Mouse (Mus musculus) CH12.LX (cell line): ENCODE measurements around the gene Hs3st6. TPM values are rescaled to one million over a fixed set of nuclear protein-coding genes. Genes with fewer than 3 reads are reported as not detected.

Source experiments
- DNase-seq: peaks from one replicate; pipeline ENCODE4 v3.0.0-alpha.2; 2013; ENCODE audit errors: extremely low read depth
- H3K27ac ChIP-seq: 2 replicates; pipeline ENCODE4 v1.5.1; 2012; ENCODE audit warnings: low read depth, mild to moderate bottlenecking, control low read depth, moderate library complexity; ENCODE audit not compliant: insufficient read depth
- H3K27me3 ChIP-seq: replicated peaks from 2 replicates; pipeline ENCODE3; 2012; ENCODE audit warnings: inconsistent platforms
- H3K36me3 ChIP-seq, 2 experiments: replicated peaks in 1 of 2; 2 replicates each; pipeline versions ENCODE3 to v1.6.1; 2012; ENCODE audit warnings: inconsistent platforms in 1 of 2, low read length in 1 of 2, mild to moderate bottlenecking in 1 of 2, mixed read lengths in 1 of 2, moderate library complexity in 1 of 2; ENCODE audit not compliant: control insufficient read depth in 1 of 2, insufficient read depth in 1 of 2
- H3K4me1 ChIP-seq, 2 experiments: 2 replicates each; pipeline ENCODE4 v1.6.1; 2012; ENCODE audit warnings: inconsistent platforms in 1 of 2, moderate library complexity in 1 of 2; ENCODE audit not compliant: insufficient read depth in 2 of 2, control insufficient read depth in 1 of 2
- H3K4me2 ChIP-seq: 2 replicates; pipeline ENCODE4 v1.6.1; 2012; ENCODE audit warnings: low read depth, mild to moderate bottlenecking, control low read depth; ENCODE audit not compliant: poor library complexity, insufficient read depth, severe bottlenecking
- H3K4me3 ChIP-seq, 3 experiments: fragments of 150-350 bp in 1 of 3; sonication (generic) in 1 of 3; replicated peaks in 1 of 3; 2 replicates each; pipeline versions ENCODE3 to v1.5.1; 2011 to 2012; ENCODE audit warnings: low read depth in 2 of 3, low read length in 2 of 3, mild to moderate bottlenecking in 2 of 3, moderate library complexity in 2 of 3, control low read depth in 1 of 3, improper control_type of control experiment in 1 of 3, inconsistent platforms in 1 of 3, mixed read lengths in 1 of 3; ENCODE audit not compliant: poor library complexity in 1 of 3
- H3K79me2 ChIP-seq: replicated peaks from 2 replicates; pipeline ENCODE4 v1.6.1; 2012; ENCODE audit warnings: mild to moderate bottlenecking, moderate library complexity; ENCODE audit not compliant: control insufficient read depth, poor library complexity, insufficient read depth, severe bottlenecking; ENCODE audit errors: extremely low read depth
- H3K9ac ChIP-seq: 2 replicates; pipeline ENCODE4 v1.6.1; 2012; ENCODE audit warnings: low read depth, mild to moderate bottlenecking, control low read depth, moderate library complexity; ENCODE audit not compliant: insufficient read depth
- H3K9me3 ChIP-seq: replicated peaks from 2 replicates; pipeline ENCODE3; 2012; ENCODE audit warnings: low read length, inconsistent platforms, mixed read lengths
- CHD1 ChIP-seq: IDR thresholded peaks from 2 replicates; pipeline ENCODE4 v1.6.1; 2012; ENCODE audit warnings: low read depth, low read length, improper control_type of control experiment, inconsistent platforms
- CHD2 ChIP-seq: IDR thresholded peaks from 2 replicates; pipeline ENCODE4 v1.6.1; 2011; ENCODE audit warnings: low read length, improper control_type of control experiment
- CTCF ChIP-seq, 2 experiments: IDR thresholded peaks in 1 of 2; conservative IDR thresholded peaks in 1 of 2; 2 replicates each; pipeline ENCODE4 v1.5.1; 2011 to 2012; ENCODE audit warnings: low read depth in 2 of 2, low read length in 2 of 2, improper control_type of control experiment in 1 of 2, inconsistent platforms in 1 of 2, mild to moderate bottlenecking in 1 of 2, moderate library complexity in 1 of 2
- ELF1 ChIP-seq: IDR thresholded peaks from 2 replicates; pipeline ENCODE4 v1.6.1; 2014; ENCODE audit warnings: low read depth, mild to moderate bottlenecking, inconsistent platforms, low read length, improper control_type of control experiment
- ETS1 ChIP-seq: conservative IDR thresholded peaks from 2 replicates; pipeline ENCODE4 v1.6.1; 2012; ENCODE audit warnings: low read depth, mild to moderate bottlenecking, inconsistent platforms, low read length, improper control_type of control experiment, moderate library complexity
- IRF4 ChIP-seq: IDR thresholded peaks from 2 replicates; pipeline ENCODE4 v1.6.1; 2014; ENCODE audit warnings: low read depth, mild to moderate bottlenecking, inconsistent platforms, low read length, improper control_type of control experiment
- JUN ChIP-seq: IDR thresholded peaks from 2 replicates; pipeline ENCODE4 v1.6.1; 2011; ENCODE audit warnings: low read depth, mild to moderate bottlenecking, low read length, improper control_type of control experiment, moderate library complexity; ENCODE audit not compliant: insufficient read depth
- JUND ChIP-seq: conservative IDR thresholded peaks from 2 replicates; pipeline ENCODE4 v1.6.1; 2011; ENCODE audit warnings: low read depth, low read length, improper control_type of control experiment
- KAT2A ChIP-seq: IDR thresholded peaks from 2 replicates; pipeline ENCODE4 v1.6.1; 2012; ENCODE audit warnings: low read length, improper control_type of control experiment, inconsistent platforms; ENCODE audit not compliant: insufficient replicate concordance
- MAFK ChIP-seq: IDR thresholded peaks from 2 replicates; pipeline ENCODE4 v1.6.1; 2011; ENCODE audit warnings: low read length, improper control_type of control experiment; ENCODE audit not compliant: insufficient replicate concordance
- MAX ChIP-seq: IDR thresholded peaks from 2 replicates; pipeline ENCODE4 v1.6.1; 2011; ENCODE audit warnings: low read length, improper control_type of control experiment
- MEF2A ChIP-seq: IDR thresholded peaks from 2 replicates; pipeline ENCODE4 v1.6.1; 2014; ENCODE audit warnings: low read depth, mild to moderate bottlenecking, inconsistent platforms, low read length, improper control_type of control experiment, borderline replicate concordance
- MXI1 ChIP-seq: IDR thresholded peaks from 2 replicates; pipeline ENCODE4 v1.6.1; 2011; ENCODE audit warnings: mild to moderate bottlenecking, low read depth, low read length, improper control_type of control experiment
- MYC ChIP-seq: IDR thresholded peaks from 2 replicates; pipeline ENCODE4 v1.6.1; 2011; ENCODE audit warnings: low read depth, mild to moderate bottlenecking, improper control_type of control experiment, low read length
- NELFE ChIP-seq: IDR thresholded peaks from 2 replicates; pipeline ENCODE4 v1.6.1; 2011; ENCODE audit warnings: low read depth, low read length, improper control_type of control experiment
- NRF1 ChIP-seq: IDR thresholded peaks from 2 replicates; pipeline ENCODE4 v1.6.1; 2014; ENCODE audit warnings: low read depth, mild to moderate bottlenecking, inconsistent platforms, low read length, improper control_type of control experiment, moderate library complexity
- PAX5 ChIP-seq: IDR thresholded peaks from 2 replicates; pipeline ENCODE4 v1.6.1; 2012; ENCODE audit warnings: low read length, inconsistent platforms, mixed read lengths
- POLR2A ChIP-seq: IDR thresholded peaks from 2 replicates; pipeline ENCODE4 v1.6.1; 2011; ENCODE audit warnings: low read depth, mild to moderate bottlenecking, improper control_type of control experiment, low read length
- POLR2AphosphoS2 ChIP-seq: IDR thresholded peaks from 2 replicates; pipeline ENCODE4 v1.6.1; 2011; ENCODE audit warnings: low read depth, low read length, improper control_type of control experiment
- RCOR1 ChIP-seq: conservative IDR thresholded peaks from 2 replicates; pipeline ENCODE4 v1.6.1; 2012; ENCODE audit warnings: low read depth, mild to moderate bottlenecking, inconsistent platforms, low read length, improper control_type of control experiment
- SIN3A ChIP-seq: IDR thresholded peaks from 2 replicates; pipeline ENCODE4 v1.6.1; 2012; ENCODE audit warnings: low read length, improper control_type of control experiment, inconsistent platforms
- SMC3 ChIP-seq: IDR thresholded peaks from 2 replicates; pipeline ENCODE4 v1.6.1; 2011; ENCODE audit warnings: low read depth, low read length, improper control_type of control experiment
- TBP ChIP-seq: conservative IDR thresholded peaks from 2 replicates; pipeline ENCODE4 v1.6.1; 2011; ENCODE audit warnings: low read depth, low read length, improper control_type of control experiment
- TCF12 ChIP-seq: IDR thresholded peaks from 2 replicates; pipeline ENCODE4 v1.6.1; 2014; ENCODE audit warnings: low read depth, mild to moderate bottlenecking, inconsistent platforms, low read length, improper control_type of control experiment
- UBTF ChIP-seq: IDR thresholded peaks from 2 replicates; pipeline ENCODE4 v1.6.1; 2012; ENCODE audit warnings: low read depth, mild to moderate bottlenecking, inconsistent platforms, low read length, improper control_type of control experiment, moderate library complexity
- USF1 ChIP-seq: IDR thresholded peaks from 2 replicates; pipeline ENCODE4 v1.6.1; 2014; ENCODE audit warnings: low read depth, mild to moderate bottlenecking, inconsistent platforms, low read length, improper control_type of control experiment
- USF2 ChIP-seq: conservative IDR thresholded peaks from 2 replicates; pipeline ENCODE4 v1.6.1; 2011; ENCODE audit warnings: low read depth, low read length, improper control_type of control experiment
- ZC3H11A ChIP-seq: IDR thresholded peaks from 2 replicates; pipeline ENCODE4 v1.6.1; 2012; ENCODE audit warnings: low read depth, mild to moderate bottlenecking, inconsistent platforms, low read length, improper control_type of control experiment
- ZKSCAN1 ChIP-seq: IDR thresholded peaks from 2 replicates; pipeline ENCODE4 v1.6.1; 2012; ENCODE audit warnings: low read depth, inconsistent platforms, low read length, improper control_type of control experiment, borderline replicate concordance
- ZMIZ1 ChIP-seq: IDR thresholded peaks from 2 replicates; pipeline ENCODE4 v1.6.1; 2012; ENCODE audit warnings: low read depth, mild to moderate bottlenecking, inconsistent platforms, low read length, improper control_type of control experiment
- dilution Hi-C: fragments of 300-500 bp; cut with MboI; formaldehyde crosslinking; loops from 2 replicates; pipeline ENCODE4 v1.14.3; 2020; ENCODE audit warnings: low sequenced_read_pairs; ENCODE audit not compliant: extremely low pct_unique_long_range_greater_than_20kb, extremely low pct_ligation_motif_present
- in situ Hi-C: fragments of 300-500 bp; cut with MboI; formaldehyde crosslinking; loops from 3 replicates; pipeline ENCODE4 v1.14.3; 2019; ENCODE audit warnings: low sequenced_read_pairs, low pct_ligation_motif_present, low pct_unique_long_range_greater_than_20kb, mixed read lengths
- polyA plus RNA-seq: library from polyadenylated mRNA; unstranded; fragments of >175 nt; gene quantifications from 2 replicates; pipeline ENCODE4 v1.2.1, GENCODE M21; 2012; ENCODE audit warnings: low read depth; ENCODE audit not compliant: insufficient read length
- total RNA-seq, 2 experiments: library from RNA; depleted of rRNA; stranded (reverse); fragments of 300-350 nt in 1 of 2; fragments of >200 nt in 1 of 2; gene quantifications; 2 replicates each; pipeline ENCODE4 v1.2.3; 2012 to 2014

Gene Hs3st6
- total and polyA plus RNA-seq, 3 experiments = 0.30 TPM; not detected in 2

GRCm38 (mm10) chr17:24735446-24735845, 17.3 kb upstream of the Hs3st6 start:
- no peak for DNase-seq
- Histone ChIP-seq H3K4me2 (peak overlapping the region; percentile 67), H3K4me1 (peaks cover 4 to 33% of the 10 kb centered on the region in 2 experiments; a peak in 3 of 4 replicates), H3K27ac (no peak overlapping the region), H3K79me2 (no peaks in the 10 kb centered on the region), H3K9me3 (no peaks in the 10 kb centered on the region), H3K36me3 (peaks cover 11 to 21% of the 10 kb centered on the region in 2 experiments), H3K27me3 (no peaks in the 10 kb centered on the region), H3K4me3 (peak overlapping the region; percentile 70 to 87 (median 75)), H3K9ac (peak overlapping the region; percentile 95)
- dilution Hi-C loops = no loop called here
- no peak for TF ChIP-seq SMC3
- no peak for TF ChIP-seq USF1
- TF ChIP-seq KAT2A = no peak
- TF ChIP-seq ETS1 = no peak
- no peak for TF ChIP-seq TCF12
- TF ChIP-seq CHD1 = no peak
- no peak for TF ChIP-seq MAFK
- no peak for TF ChIP-seq CTCF (conservative IDR thresholded peaks at IDR 0.05 in 1 of 2, IDR thresholded peaks at IDR 0.05 in 1 of 2; ENCODE audit: low read depth in 2 of 2, low read length in 2 of 2)
- no peak for TF ChIP-seq ZC3H11A
- no peak for TF ChIP-seq NELFE
- no peak for TF ChIP-seq NRF1
- no peak for TF ChIP-seq PAX5
- no peak for TF ChIP-seq ZMIZ1
- TF ChIP-seq JUND = no peak
- no peak for TF ChIP-seq IRF4
- no peak for TF ChIP-seq MYC
- no peak for TF ChIP-seq MEF2A
- TF ChIP-seq POLR2AphosphoS2 = no peak
- TF ChIP-seq USF2 = no peak
- TF ChIP-seq MAX = no peak
- in situ Hi-C loops = no loop called here

DNA sequence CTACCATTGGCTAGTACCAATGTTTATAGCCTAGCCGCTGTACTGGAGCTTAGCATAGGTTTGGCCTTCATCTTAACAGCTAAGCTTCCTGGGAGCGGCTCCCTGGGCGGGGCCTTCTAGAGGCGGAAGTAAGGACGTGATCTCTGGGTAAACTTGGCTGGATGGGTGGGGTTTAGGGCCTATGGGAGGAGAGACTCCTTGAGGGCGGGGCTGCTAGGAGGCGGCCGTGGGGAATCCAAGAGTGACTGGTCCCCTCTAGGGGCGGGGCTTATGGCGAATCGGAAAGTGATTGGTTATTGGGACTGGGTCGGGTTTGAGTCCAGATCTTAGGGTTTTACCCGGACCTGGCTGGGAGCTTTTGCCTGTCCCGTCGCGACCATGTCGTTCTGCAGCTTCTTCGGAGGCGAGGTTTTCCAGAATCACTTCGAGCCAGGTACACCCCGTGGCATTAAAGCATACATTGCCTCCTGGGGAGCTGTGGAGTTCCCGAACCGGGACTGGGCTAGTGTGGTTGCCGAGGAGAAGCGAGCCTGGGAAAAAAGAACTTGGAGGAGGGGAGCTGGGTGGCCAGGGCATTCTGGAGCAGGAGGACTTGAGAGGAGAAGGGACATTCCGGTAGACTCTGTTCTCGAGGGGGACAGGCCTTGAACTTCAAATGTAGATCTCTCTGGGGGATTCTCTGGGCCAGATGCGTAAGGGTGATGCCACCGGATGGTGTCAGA, 16.3 kb upstream of the Hs3st6 start, which contains the start of gene Msrb1:
TSS of gene Msrb1 (plus strand) at position 313 of the 722 bp plus-strand sequence.
- in situ Hi-C loops = no loop called here
- Histone ChIP-seq H3K9ac (peak within 1 kb of the TSS; percentile 95), H3K27ac (no peak within 1 kb of the TSS), H3K9me3 (no peaks in the 10 kb centered on the region), H3K36me3 (peaks cover 11 to 28% of the 10 kb centered on the region in 2 experiments), H3K79me2 (no peaks in the 10 kb centered on the region), H3K4me1 (peaks cover 4 to 29% of the 10 kb centered on the region in 2 experiments; a peak in 3 of 4 replicates), H3K4me3 (peak within 1 kb of the TSS; percentile 70 to 95 (median 75)), H3K4me2 (peak within 1 kb of the TSS; percentile 82), H3K27me3 (no peaks in the 10 kb centered on the region)
- peak; percentile 100 for DNase-seq
- dilution Hi-C loops = no loop called here
- TF ChIP-seq POLR2A (peak; percentile 94), IRF4 (peak; percentile 22; the same call in 1 of the 2 replicates), TBP (peak; percentile 87), JUN (no peak), NELFE (peak; percentile 81), USF1 (no peak), MYC (peak; percentile 24; the same call in 1 of the 2 replicates), MAX (no peak), KAT2A (no peak), CHD2 (no peak), UBTF (no peak), SIN3A (peak; percentile 67; the same call in 1 of the 2 replicates), ELF1 (peak; percentile 94), RCOR1 (no peak), CTCF (conservative IDR thresholded peaks at IDR 0.05 in 1 of 2, IDR thresholded peaks at IDR 0.05 in 1 of 2; ENCODE audit: low read depth in 2 of 2, low read length in 2 of 2) (no peak), MEF2A (0 out of 2 replicates have a peak, but pooled peaks have one; percentile 11), ZKSCAN1 (no peak), MAFK (no peak), ZMIZ1 (peak; percentile 86), MXI1 (peak; percentile 64; the same call in 1 of the 2 replicates), PAX5 (no peak), SMC3 (no peak)
